Mouse (Mus musculus) urinary bladder, postnatal 0 days (tissue): Measurements from ENCODE around the gene Vash2. TPM values are rescaled to one million over a fixed set of nuclear protein-coding genes. Genes with fewer than 3 reads are reported as not detected.

ENCODE experiments used
- polyA plus RNA-seq: library from polyadenylated mRNA; unstranded; fragments of >200 nt; fragmentation: Nextera tagmentation; extraction: Ambion mirVana; gene quantifications from 2 replicates; pipeline ENCODE4 v1.2.1, GENCODE M21; 2015

The Vash2 gene
- polyA plus RNA-seq = 3.5 and 4.7 TPM in 2 replicates

DNA sequence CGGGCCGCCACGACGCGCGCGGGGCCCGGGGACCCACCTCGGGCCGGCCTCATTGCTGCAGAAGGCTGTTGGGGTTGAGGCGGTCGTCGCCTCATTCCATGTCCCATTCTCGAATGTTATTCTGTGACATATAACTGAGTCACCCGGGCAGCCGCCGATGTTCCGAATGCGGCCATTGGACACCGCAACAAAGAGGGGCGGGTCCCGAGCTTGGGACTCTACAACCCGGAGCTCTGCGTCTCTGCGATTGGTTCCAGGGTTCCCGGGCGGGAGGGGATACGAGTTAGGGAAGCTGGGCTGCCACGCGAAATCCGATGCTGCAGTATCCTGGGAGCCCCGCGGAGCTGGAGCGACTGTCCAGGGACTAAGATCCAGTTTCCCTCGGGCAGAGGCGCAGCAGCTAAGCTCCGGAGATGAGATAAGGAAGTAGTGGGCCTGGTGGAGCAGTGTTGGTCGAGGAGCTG lies at the start of gene Vash2:
Vash2 (minus strand) TSS at position 197 of the 464 bp plus-strand sequence.

GRCm38 (mm10) chr1:191026021-191026713 lies 47.1 kb upstream of the Vash2 start, which contains the start of gene Flvcr1:
Flvcr1 (minus strand) TSS chr1:191026158.

GRCm38 (mm10) chr1:190924812-190925211 lies 54.3 kb downstream of the Vash2 start, which contains the start of gene Angel2:
Angel2 (plus strand) TSS chr1:190925112.

DNA sequence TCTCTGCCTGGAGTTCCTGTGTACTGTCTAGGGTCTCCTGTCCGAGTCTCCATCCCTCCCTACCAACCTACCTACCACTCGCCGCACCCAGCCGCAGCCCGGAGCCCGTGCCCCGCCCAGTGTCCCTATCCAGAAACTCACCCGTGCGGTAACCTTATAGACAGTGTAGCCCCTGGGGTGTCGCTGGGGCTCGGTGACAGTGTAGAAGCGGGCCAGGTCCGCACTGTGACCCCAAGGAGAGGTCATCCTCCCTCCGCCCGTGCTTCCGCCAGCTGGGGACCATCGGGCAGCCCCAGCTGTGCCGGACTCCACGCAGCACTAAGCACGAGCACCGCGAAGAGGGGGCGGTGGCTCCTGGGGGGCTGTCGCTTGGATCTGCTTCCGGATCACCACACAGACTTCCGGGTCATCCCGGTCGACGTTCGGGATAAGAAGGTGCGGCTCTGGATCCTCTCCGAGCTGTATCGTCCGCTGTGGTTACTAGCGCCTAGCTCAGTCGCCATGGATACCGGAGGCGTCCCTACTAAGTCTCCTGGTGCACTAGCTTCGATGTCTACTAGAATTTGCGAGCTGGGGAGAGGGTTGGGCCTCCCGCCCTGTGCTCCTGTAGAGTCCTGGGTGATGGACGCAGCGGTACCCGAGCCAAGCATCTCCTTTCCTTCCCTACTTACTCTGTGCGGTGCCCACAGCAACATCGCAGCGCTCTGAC lies 67.5 kb downstream of the Vash2 start, which contains the start of gene Rps6kc1:
Rps6kc1 (minus strand) TSS at position 356 of the 709 bp plus-strand sequence.

Other genes starting within 250 kb of the Vash2 start
- 10.3 and 10.8 TPM in 2 replicates for gene Rps6kc1, start 67.5 kb downstream of the Vash2 start, polyA plus RNA-seq
- 21.3 and 23.2 TPM in 2 replicates for gene Angel2, start 54.2 kb downstream of the Vash2 start, polyA plus RNA-seq
- gene Flvcr1, start 46.9 kb upstream of the Vash2 start, polyA plus RNA-seq = 3.0 and 3.2 TPM in 2 replicates
- gene Spata45, start 57.3 kb upstream of the Vash2 start, polyA plus RNA-seq = not detected in 2 replicates
- 11.9 and 14.4 TPM in 2 replicates for gene Tatdn3, start 83.6 kb upstream of the Vash2 start, polyA plus RNA-seq
- 4.4 and 5.3 TPM in 2 replicates for gene Nsl1, start 83.7 kb upstream of the Vash2 start, polyA plus RNA-seq
- 2.2 TPM in 2 replicates for gene Batf3, start 118.6 kb upstream of the Vash2 start, polyA plus RNA-seq
- gene Fam71a, start 185.5 kb upstream of the Vash2 start, polyA plus RNA-seq = not detected in 2 replicates
- 7.1 and 8.4 TPM in 2 replicates for gene Atf3, start 238.7 kb upstream of the Vash2 start, polyA plus RNA-seq